Mouse (Mus musculus): ENCODE results near the gene Rapsn.
"Not testable (repeated sequence)": the region's sequence is repeated elsewhere in the genome, so short reads cannot be mapped to it uniquely, and the experiment has no call there.

Gene Rapsn

DNA sequence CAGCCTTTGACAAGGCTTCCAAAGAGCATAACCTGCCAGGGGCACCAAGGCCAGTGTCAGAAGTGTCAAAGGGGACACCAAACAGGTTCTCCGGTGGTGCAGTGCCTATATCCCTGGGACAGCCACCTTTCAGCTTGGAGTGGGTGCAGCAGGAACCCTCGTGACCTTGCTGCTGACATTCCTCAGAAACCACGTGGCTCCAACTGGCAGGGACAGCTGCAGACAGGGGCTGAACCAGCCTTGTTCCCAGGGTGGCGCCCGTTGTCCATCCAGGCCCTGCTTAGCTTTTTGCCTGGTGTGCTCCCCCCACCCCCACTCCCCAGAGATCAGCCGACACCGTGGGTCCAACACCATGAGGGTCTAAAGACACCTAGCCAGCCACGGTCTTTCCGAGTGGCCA lies at the start of gene Rapsn:
Rapsn (plus strand) TSS at position 236 of the 400 bp plus-strand sequence.
- no peak for DNase-seq (ENCODE audit: low read depth in 2 of 2, low spot score in 2 of 2)

GRCm38 (mm10) chr2:90986055-90986454 lies 49.4 kb upstream of the Rapsn start:
- DNase-seq (ENCODE audit: low read depth in 2 of 2, low spot score in 2 of 2), result no peak

- DNase-seq (ENCODE audit: low read depth in 2 of 2, low spot score in 2 of 2), result no peak
Measured at GRCm38 (mm10) chr2:91008536-91008935, 26.9 kb upstream of the Rapsn start.

GRCm38 (mm10) chr2:91013881-91014280 lies 21.5 kb upstream of the Rapsn start:
- DNase-seq (ENCODE audit: low read depth in 2 of 2, low spot score in 2 of 2), result no peak

DNA sequence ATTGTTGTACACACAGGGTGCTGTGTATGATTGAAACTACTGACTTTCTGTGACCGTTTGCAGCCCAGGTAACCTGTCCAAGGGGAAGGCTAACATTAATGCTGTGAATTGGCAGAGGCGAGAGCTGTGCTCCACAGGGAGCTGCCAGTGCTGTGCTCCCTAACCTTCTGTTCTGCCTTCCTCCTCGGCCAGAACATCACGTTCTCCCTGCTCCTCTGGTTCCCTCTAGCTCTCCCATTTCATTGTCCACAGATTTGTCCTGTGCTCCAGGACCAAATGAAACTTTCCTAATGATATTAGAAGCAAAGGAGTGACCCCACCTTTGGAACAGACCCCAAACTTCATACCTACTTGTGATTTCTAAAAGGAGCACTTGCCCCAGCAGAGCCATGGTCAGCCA lies 20.0 kb upstream of the Rapsn start:
- DNase-seq (ENCODE audit: low read depth in 2 of 2, low spot score in 2 of 2), result no peak

GRCm38 (mm10) chr2:91018061-91018788 lies 17.2 kb upstream of the Rapsn start:
- DNase-seq (ENCODE audit: low read depth in 2 of 2, low spot score in 2 of 2), result no peak

GRCm38 (mm10) chr2:91019911-91020310 lies 15.5 kb upstream of the Rapsn start:
- no peak for DNase-seq (ENCODE audit: low read depth in 2 of 2, low spot score in 2 of 2)

DNA sequence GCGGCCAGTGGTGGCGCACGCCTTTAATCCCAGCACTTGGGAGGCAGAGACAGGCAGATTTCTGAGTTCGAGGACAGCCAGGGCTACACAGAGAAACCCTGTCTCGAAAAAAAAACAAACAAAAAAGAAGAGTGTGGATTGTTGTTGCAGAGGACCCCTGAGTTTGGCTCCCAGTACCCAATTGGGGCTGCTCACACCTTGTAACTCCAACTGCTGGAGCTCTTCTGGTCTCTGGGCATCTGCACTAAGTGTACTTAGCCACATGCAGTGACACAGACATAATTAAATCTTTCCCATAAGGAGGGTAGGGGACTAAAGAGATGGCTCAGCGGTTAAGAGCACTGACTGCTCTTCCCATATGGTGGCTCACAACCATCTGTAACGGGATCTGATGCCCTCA lies 13.2 kb upstream of the Rapsn start:
- not testable (repeated sequence) for DNase-seq (ENCODE audit: low read depth in 2 of 2, low spot score in 2 of 2)

DNA sequence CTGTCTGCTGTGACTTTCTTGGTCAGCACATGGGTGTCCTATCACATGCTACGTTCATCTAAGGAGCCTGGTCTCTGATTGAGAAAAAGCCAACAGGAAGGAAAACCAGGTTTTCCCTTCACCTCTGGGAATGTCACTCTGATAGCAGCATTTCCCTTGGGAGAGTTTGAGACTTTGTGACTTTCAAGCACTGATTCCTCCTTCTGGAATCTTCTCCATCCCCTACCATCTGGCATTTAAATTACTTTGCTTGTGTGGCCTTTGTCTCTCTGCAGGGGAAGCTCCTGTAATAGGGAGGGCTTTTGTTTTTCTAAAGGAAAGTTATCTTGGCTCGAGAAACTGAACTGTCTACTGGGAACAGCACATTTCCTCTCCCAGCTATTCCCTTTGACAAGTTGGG lies 12.3 kb upstream of the Rapsn start:
- DNase-seq (ENCODE audit: low read depth in 2 of 2, low spot score in 2 of 2), result no peak

DNA sequence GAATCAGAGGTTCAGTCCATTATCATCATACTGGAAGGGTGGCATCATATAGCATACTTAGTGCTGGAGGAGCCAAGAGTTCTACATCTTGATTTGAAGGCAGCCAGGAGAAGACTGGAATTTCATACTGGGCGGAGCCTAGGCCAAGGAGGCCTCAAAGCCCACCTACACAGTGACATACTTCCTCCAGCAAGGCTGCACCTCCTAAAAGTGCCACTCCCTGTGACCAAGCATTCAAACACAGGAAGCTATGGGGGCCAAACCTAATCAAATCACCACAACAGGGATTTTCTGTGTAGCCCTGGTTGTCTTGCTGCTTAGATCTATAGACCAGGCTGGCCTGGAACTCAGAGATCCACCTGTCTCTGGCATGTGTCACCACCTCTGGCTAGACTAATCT lies 11.5 kb upstream of the Rapsn start:
- no peak for DNase-seq (ENCODE audit: low read depth in 2 of 2, low spot score in 2 of 2)

DNA sequence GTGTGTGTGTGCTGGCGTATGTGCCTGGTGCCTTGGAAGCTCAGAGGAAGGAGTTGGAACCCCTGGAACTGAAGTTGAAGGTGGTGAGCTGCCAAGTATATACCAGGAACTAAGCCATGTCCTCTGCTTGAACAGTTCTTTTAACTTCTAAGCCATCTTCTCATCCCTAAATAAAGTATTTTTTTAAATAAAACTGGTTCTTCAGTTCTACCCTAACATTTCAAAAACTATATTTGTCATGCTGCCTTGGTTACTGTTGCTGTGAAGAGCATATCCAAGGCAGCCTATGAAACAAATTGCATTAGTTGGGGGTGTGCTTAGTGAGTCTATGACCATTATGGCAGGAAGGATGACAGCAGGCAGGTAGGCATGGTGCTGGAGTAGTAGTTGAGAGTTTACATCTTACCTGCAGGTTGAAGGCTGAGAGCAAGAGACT lies 10.3 kb upstream of the Rapsn start:
- DNase-seq (ENCODE audit: low read depth in 2 of 2, low spot score in 2 of 2), result no peak

DNA sequence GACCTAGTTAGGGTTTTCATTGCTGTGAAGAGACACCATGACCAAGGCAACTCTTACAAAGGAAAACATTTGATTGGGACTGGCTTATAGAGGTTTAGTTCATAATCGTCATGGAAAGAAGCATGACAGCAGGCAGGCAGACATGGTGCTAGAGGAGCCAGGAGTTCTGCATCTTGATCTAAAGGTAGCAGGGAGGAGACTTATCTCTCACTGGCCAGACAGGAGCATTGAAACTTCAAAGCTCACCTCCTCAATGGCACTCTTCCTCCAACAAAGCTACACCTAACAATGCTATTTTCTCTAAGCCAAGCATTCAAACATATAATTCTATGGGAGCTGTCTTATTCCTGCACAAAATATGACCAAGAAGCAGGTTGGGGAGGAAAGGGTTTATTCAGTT lies 8.9 kb upstream of the Rapsn start:
- no peak for DNase-seq (ENCODE audit: low read depth in 2 of 2, low spot score in 2 of 2)

- no peak for DNase-seq (ENCODE audit: low read depth in 2 of 2, low spot score in 2 of 2)
Measured at GRCm38 (mm10) chr2:91027391-91028214, 7.8 kb upstream of the Rapsn start.

GRCm38 (mm10) chr2:91031216-91031615 lies 4.2 kb upstream of the Rapsn start:
- DNase-seq (ENCODE audit: low read depth in 2 of 2, low spot score in 2 of 2), result no peak

DNA sequence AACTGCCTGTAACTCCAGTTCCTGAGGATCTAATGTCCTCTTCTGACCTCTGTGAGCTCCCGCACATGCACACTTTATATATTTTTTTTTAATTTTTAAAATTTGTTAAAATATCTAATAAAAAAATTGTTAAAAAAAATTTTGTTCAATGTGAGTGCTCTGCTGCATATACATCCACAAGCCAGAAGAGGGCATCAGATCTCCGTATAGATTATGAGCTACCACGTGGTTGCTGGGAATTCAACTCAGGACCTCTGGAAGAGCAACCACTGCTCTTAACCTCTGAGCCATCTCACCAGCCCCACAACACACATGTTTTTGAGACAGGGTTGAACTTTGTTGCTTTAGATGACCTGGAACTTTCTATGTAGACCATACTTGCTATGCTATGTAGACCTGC lies 2.4 kb upstream of the Rapsn start:
- no peak for DNase-seq (ENCODE audit: low read depth in 2 of 2, low spot score in 2 of 2)

DNA sequence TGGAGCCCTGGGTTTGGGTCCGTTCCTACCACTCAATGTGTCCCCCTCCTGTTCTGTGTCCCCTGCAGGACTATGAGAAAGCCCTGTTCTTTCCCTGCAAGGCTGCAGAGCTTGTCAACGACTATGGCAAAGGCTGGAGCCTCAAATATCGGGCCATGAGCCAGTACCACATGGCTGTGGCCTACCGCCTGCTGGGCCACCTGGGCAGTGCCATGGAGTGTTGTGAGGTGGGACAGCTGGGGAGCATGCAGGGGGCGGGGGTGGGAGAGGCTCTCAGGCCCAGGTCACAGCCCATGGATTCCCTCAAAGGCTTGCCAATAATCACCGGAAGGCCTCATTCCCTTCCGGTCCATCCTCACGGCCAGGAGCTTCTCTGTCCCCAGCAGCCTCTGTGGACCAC lies 6.4 kb downstream of the Rapsn start:
- DNase-seq (ENCODE audit: low read depth in 2 of 2, low spot score in 2 of 2), result no peak

- peak; percentile 39 to 41 for DNase-seq (ENCODE audit: low read depth in 2 of 2, low spot score in 2 of 2)
Measured at GRCm38 (mm10) chr2:91042651-91043398, 7.4 kb downstream of the Rapsn start.

- DNase-seq (ENCODE audit: low read depth in 2 of 2, low spot score in 2 of 2), result no peak
Measured at GRCm38 (mm10) chr2:91044727-91045126, 9.3 kb downstream of the Rapsn start.

- DNase-seq (ENCODE audit: low read depth in 2 of 2, low spot score in 2 of 2), result not testable (repeated sequence)
Measured at GRCm38 (mm10) chr2:91045805-91046204, 10.4 kb downstream of the Rapsn start.

GRCm38 (mm10) chr2:91047359-91047758 lies 11.9 kb downstream of the Rapsn start:
- DNase-seq (ENCODE audit: low read depth in 2 of 2, low spot score in 2 of 2), result no peak

DNA sequence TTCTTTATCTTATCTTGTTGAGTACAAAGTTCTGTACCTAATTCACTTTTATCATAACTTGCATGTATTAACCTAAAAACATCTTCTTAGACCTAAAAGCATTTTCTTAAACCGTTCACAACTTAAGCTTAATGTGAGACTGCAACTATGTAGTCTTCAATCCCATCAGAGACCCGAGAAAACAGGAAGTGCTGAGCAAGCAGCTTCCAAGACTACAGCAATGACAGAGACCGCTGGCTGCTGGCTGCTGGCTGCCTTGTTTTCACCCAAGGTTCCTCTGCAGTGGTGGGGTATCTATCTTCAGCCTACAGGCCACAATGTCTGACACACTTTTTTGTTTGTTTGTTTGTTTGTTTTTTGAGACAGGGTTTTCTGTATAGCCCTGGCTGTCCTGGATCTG lies 16.5 kb downstream of the Rapsn start:
- DNase-seq (ENCODE audit: low read depth in 2 of 2, low spot score in 2 of 2), result no peak

GRCm38 (mm10) chr2:91052752-91053151 lies 17.3 kb downstream of the Rapsn start:
- no peak for DNase-seq (ENCODE audit: low read depth in 2 of 2, low spot score in 2 of 2)
